Mouse (Mus musculus) frontal cortex, postnatal 36 days (tissue): ENCODE measurements around the gene Rnase13.

ENCODE experiments used
- DNase-seq, 2 experiments: peaks; one replicate each; pipeline ENCODE4 v3.0.0; 2022; ENCODE audit warnings: low spot score in 2 of 2

The Rnase13 gene

DNA sequence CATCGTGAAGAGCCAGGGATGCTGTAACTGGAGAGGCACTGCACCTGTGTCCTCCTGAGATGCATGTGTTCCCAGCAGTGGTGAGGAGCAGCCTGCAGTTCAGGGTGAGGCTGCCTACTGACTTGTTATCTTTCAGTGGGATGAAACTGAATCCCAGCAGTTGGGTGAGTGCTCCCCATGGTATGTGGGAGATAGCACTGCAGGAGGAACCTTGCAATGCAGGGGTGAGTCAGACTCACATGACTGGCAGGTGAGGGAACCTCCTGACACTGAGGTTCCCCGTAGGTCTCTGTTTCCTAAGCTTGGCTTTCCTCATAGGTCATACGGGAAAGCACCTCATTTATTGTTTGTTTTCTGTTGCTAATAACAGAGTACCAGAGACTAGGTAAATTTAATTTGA lies 45.1 kb downstream of the Rnase13 start:
- DNase-seq = no peak

DNA sequence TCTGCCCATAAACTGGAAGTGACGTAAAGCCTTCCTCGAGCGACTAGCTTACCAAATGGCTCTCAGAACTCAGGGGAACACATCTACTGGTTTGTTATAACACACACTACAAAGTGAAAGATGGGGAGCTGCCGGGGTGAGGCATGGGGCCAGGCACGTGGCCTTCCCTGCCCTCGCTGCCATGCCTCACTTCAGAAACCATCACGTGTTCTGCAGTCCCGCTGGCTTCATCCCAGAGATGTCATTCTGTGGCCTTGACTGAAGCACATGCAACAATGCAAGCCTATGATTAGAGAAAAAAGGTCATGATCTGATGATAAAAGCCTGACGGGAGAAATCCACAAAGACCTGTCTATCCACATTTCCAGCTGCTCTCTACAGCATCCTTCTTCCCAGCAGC lies 50.8 kb downstream of the Rnase13 start:
- no peak for DNase-seq
